Mouse (Mus musculus): ENCODE data around the gene Sptbn2. TPM values are rescaled to one million over a fixed set of nuclear protein-coding genes. Genes with fewer than 3 reads are reported as not detected.

Gene Sptbn2
- total and polyA plus RNA-seq, 3 experiments, result 0.16 to 0.30 (median 0.21) TPM

DNA sequence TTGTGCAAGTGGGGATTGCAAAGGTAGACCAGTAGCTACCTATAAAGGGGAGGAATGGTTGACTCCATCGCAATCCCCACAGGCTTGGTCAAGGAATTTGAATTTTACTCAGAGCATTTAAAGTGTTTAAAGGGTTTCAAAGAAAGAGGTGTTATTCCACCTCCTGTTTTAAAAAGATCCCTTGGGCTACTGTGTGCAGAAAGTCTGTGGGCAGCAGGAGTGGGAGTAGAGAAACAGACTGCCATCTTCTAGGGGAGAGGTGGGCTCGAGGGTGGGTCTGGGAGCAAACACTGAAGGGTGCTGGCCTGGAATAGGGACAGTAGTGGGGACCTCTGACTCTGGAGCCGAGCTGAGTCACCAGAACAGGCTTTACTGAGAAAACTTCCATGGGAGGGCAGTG, 22.1 kb downstream of the Sptbn2 start:
- Histone ChIP-seq H3K36me3 (replicated peaks) (no peaks in the 10 kb centered on the region), H3K4me3 (ENCODE audit: low read depth, low read length) (no peak overlapping the region), H3K27me3 (ENCODE audit: insufficient read depth, low read length) (peaks cover 32% of the 10 kb centered on the region), H3K9me3 (replicated peaks) (no peaks in the 10 kb centered on the region), H3K4me1 (ENCODE audit: insufficient read depth, low read depth, low read length) (no peaks in the 10 kb centered on the region)
- no peak for ATAC-seq (ENCODE audit: extremely low read depth, insufficient number of reproducible peaks, low FRiP score, poor library complexity, severe bottlenecking)
- no peak for DNase-seq (ENCODE audit: low spot score)
- TF ChIP-seq CTCF (IDR thresholded peaks at IDR 0.05; ENCODE audit: low read depth, low read length), result no peak
- no peak for TF ChIP-seq GATA1 (IDR thresholded peaks at IDR 0.05; ENCODE audit: borderline replicate concordance, low read length)
- TF ChIP-seq TAL1 (conservative IDR thresholded peaks at IDR 0.05; ENCODE audit: low read depth, low read length), result no peak
- TF ChIP-seq POLR2AphosphoS5 (IDR thresholded peaks at IDR 0.05; ENCODE audit: insufficient replicate concordance, low read depth, low read length), result no peak
- no peak for TF ChIP-seq GATA2 (IDR thresholded peaks at IDR 0.05; ENCODE audit: borderline replicate concordance, low read depth, low read length)

DNA sequence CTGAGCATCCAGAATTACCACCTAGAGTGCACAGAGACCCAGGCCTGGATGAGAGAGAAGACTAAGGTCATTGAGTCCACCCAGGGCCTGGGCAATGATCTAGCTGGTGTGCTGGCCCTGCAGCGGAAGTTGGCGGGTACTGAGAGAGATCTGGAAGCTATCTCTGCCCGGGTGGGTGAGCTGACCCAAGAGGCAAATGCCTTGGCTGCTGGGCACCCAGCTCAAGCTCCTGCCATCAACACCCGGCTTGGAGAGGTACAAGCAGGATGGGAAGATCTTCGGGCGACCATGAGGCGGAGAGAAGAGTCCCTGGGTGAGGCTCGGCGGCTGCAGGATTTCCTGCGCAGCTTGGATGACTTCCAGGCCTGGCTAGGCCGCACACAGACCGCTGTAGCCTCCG, 26.9 kb downstream of the Sptbn2 start:
- no peak for DNase-seq (ENCODE audit: low spot score)
- TF ChIP-seq GATA1 (IDR thresholded peaks at IDR 0.05; ENCODE audit: borderline replicate concordance, low read length) (no peak), CTCF (IDR thresholded peaks at IDR 0.05; ENCODE audit: low read depth, low read length) (no peak), POLR2AphosphoS5 (IDR thresholded peaks at IDR 0.05; ENCODE audit: insufficient replicate concordance, low read depth, low read length) (no peak), TAL1 (conservative IDR thresholded peaks at IDR 0.05; ENCODE audit: low read depth, low read length) (no peak), GATA2 (IDR thresholded peaks at IDR 0.05; ENCODE audit: borderline replicate concordance, low read depth, low read length) (no peak)

GRCm38 (mm10) chr19:4739053-4739452, 28.1 kb downstream of the Sptbn2 start:
- TF ChIP-seq TAL1 (conservative IDR thresholded peaks at IDR 0.05; ENCODE audit: low read depth, low read length) (no peak), POLR2AphosphoS5 (IDR thresholded peaks at IDR 0.05; ENCODE audit: insufficient replicate concordance, low read depth, low read length) (no peak), CTCF (IDR thresholded peaks at IDR 0.05; ENCODE audit: low read depth, low read length) (no peak), GATA1 (IDR thresholded peaks at IDR 0.05; ENCODE audit: borderline replicate concordance, low read length) (no peak), GATA2 (IDR thresholded peaks at IDR 0.05; ENCODE audit: borderline replicate concordance, low read depth, low read length) (no peak)
- ATAC-seq (ENCODE audit: extremely low read depth, insufficient number of reproducible peaks, low FRiP score, poor library complexity, severe bottlenecking) (no peak), DNase-seq (ENCODE audit: low spot score) (no peak)
- Histone ChIP-seq H3K27me3 (ENCODE audit: insufficient read depth, low read length) (peaks cover 22% of the 10 kb centered on the region; the same call in 1 of the 2 replicates), H3K4me3 (ENCODE audit: low read depth, low read length) (no peak overlapping the region), H3K36me3 (replicated peaks) (peaks cover 3% of the 10 kb centered on the region), H3K9me3 (replicated peaks) (no peaks in the 10 kb centered on the region), H3K4me1 (ENCODE audit: insufficient read depth, low read depth, low read length) (no peaks in the 10 kb centered on the region)

More for the DNA sequence above, 26.9 kb downstream of the Sptbn2 start:
- ATAC-seq (ENCODE audit: extremely low read depth, insufficient number of reproducible peaks, low FRiP score, poor library complexity, severe bottlenecking), result no peak
- Histone ChIP-seq H3K4me1 (ENCODE audit: insufficient read depth, low read depth, low read length) (no peaks in the 10 kb centered on the region), H3K36me3 (replicated peaks) (no peaks in the 10 kb centered on the region), H3K4me3 (ENCODE audit: low read depth, low read length) (no peak overlapping the region), H3K27me3 (ENCODE audit: insufficient read depth, low read length) (peaks cover 28% of the 10 kb centered on the region; the same call in 1 of the 2 replicates), H3K9me3 (replicated peaks) (no peaks in the 10 kb centered on the region)

DNA sequence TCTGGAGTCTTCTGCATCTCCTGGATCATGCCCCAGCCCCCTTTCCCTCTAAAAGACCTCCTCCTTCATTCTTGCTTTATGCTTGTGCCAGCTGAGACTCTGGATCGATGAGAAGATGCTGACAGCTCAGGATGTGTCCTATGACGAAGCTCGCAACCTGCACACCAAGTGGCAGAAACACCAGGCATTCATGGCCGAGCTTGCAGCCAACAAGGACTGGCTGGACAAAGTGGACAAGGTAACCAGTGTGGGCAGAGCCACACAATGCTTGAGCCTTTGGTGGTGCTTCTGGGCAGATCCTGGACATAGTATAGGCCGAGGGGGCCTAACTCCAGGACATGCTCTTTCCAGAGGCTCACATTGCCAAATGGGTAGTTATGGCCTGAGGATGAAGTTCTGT, 28.8 kb downstream of the Sptbn2 start:
- DNase-seq (ENCODE audit: low spot score) (no peak), ATAC-seq (ENCODE audit: extremely low read depth, insufficient number of reproducible peaks, low FRiP score, poor library complexity, severe bottlenecking) (no peak)
- Histone ChIP-seq H3K9me3 (replicated peaks) (no peaks in the 10 kb centered on the region), H3K27me3 (ENCODE audit: insufficient read depth, low read length) (peaks cover 15% of the 10 kb centered on the region; the same call in 1 of the 2 replicates), H3K4me1 (ENCODE audit: insufficient read depth, low read depth, low read length) (no peaks in the 10 kb centered on the region), H3K36me3 (replicated peaks) (peaks cover 7% of the 10 kb centered on the region), H3K4me3 (ENCODE audit: low read depth, low read length) (no peak overlapping the region)
- no peak for TF ChIP-seq GATA2 (IDR thresholded peaks at IDR 0.05; ENCODE audit: borderline replicate concordance, low read depth, low read length)
- no peak for TF ChIP-seq TAL1 (conservative IDR thresholded peaks at IDR 0.05; ENCODE audit: low read depth, low read length)
- TF ChIP-seq POLR2AphosphoS5 (IDR thresholded peaks at IDR 0.05; ENCODE audit: insufficient replicate concordance, low read depth, low read length), result no peak
- TF ChIP-seq GATA1 (IDR thresholded peaks at IDR 0.05; ENCODE audit: borderline replicate concordance, low read length), result no peak
- TF ChIP-seq CTCF (IDR thresholded peaks at IDR 0.05; ENCODE audit: low read depth, low read length), result no peak

DNA sequence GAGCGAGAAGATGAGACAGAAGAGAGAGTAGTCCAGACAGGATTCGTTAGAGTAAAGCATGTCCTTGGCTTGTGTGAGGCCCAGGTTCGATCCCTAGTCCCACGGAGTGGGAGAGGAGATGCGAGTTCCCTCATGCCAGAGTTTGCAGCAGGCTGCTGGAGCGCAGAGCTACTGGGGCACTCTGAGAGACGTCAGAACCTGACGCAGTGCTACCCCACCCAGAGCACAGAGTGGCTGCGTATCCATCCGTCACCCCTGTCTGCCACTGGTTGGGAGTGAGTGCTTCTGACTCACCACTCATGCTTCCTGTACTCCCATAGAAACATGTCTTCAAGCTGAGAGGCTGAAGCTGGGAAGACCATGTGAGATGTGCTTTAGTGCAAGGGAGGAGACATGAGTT, 30.5 kb downstream of the Sptbn2 start:
- no peaks in the 10 kb centered on the region for H3K9me3 ChIP-seq (replicated peaks)
- ATAC-seq (ENCODE audit: extremely low read depth, insufficient number of reproducible peaks, low FRiP score, poor library complexity, severe bottlenecking) (no peak), DNase-seq (ENCODE audit: low spot score) (no peak)
- H3K4me1 ChIP-seq (ENCODE audit: insufficient read depth, low read depth, low read length), result no peaks in the 10 kb centered on the region
- H3K4me3 ChIP-seq (ENCODE audit: low read depth, low read length), result no peak overlapping the region
- H3K27me3 ChIP-seq (ENCODE audit: insufficient read depth, low read length), result peaks cover 15% of the 10 kb centered on the region; the same call in 1 of the 2 replicates
- peaks cover 15% of the 10 kb centered on the region for H3K36me3 ChIP-seq (replicated peaks)
- TF ChIP-seq GATA1 (IDR thresholded peaks at IDR 0.05; ENCODE audit: borderline replicate concordance, low read length), result no peak
- TF ChIP-seq CTCF (IDR thresholded peaks at IDR 0.05; ENCODE audit: low read depth, low read length), result no peak
- no peak for TF ChIP-seq POLR2AphosphoS5 (IDR thresholded peaks at IDR 0.05; ENCODE audit: insufficient replicate concordance, low read depth, low read length)
- TF ChIP-seq TAL1 (conservative IDR thresholded peaks at IDR 0.05; ENCODE audit: low read depth, low read length), result no peak
- TF ChIP-seq GATA2 (IDR thresholded peaks at IDR 0.05; ENCODE audit: borderline replicate concordance, low read depth, low read length), result no peak

DNA sequence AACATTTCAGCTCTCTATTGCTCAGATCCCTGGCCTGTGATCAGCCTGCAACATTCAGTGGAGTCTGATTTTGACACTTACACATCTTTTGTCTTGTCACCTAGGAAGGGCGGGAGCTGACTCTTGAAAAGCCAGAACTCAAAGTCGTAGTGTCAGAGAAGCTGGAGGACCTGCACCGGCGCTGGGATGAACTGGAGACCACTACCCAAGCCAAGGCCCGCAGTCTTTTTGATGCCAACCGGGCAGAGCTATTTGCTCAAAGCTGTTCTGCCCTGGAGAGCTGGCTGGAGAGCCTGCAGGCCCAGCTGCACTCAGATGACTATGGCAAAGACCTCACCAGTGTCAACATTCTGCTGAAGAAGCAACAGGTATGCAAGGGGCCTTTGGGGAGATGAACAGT, 31.3 kb downstream of the Sptbn2 start:
- Histone ChIP-seq H3K4me1 (ENCODE audit: insufficient read depth, low read depth, low read length) (no peaks in the 10 kb centered on the region), H3K4me3 (ENCODE audit: low read depth, low read length) (no peak overlapping the region), H3K27me3 (ENCODE audit: insufficient read depth, low read length) (peaks cover 13% of the 10 kb centered on the region; the same call in 1 of the 2 replicates), H3K36me3 (replicated peaks) (peaks cover 18% of the 10 kb centered on the region), H3K9me3 (replicated peaks) (no peaks in the 10 kb centered on the region)
- no peak for DNase-seq (ENCODE audit: low spot score)
- ATAC-seq (ENCODE audit: extremely low read depth, insufficient number of reproducible peaks, low FRiP score, poor library complexity, severe bottlenecking), result no peak
- TF ChIP-seq GATA1 (IDR thresholded peaks at IDR 0.05; ENCODE audit: borderline replicate concordance, low read length), result no peak
- TF ChIP-seq CTCF (IDR thresholded peaks at IDR 0.05; ENCODE audit: low read depth, low read length), result no peak
- no peak for TF ChIP-seq TAL1 (conservative IDR thresholded peaks at IDR 0.05; ENCODE audit: low read depth, low read length)
- TF ChIP-seq POLR2AphosphoS5 (IDR thresholded peaks at IDR 0.05; ENCODE audit: insufficient replicate concordance, low read depth, low read length), result no peak
- TF ChIP-seq GATA2 (IDR thresholded peaks at IDR 0.05; ENCODE audit: borderline replicate concordance, low read depth, low read length), result no peak

All from G1E (cell line).